Mouse (Mus musculus) brain, embryonic 18.5 days (tissue): ENCODE measurements at regions not wholly inside any gene's neighbourhood (a gene's known extent, or its start where the extent isn't known, plus 50 kb on each side); places are given as distances from the start of the nearest gene placed in this dataset.
"Not testable (repeated sequence)": the region's sequence is repeated elsewhere in the genome, so short reads cannot be mapped to it uniquely, and the experiment has no call there.

Experiments used
- DNase-seq: peaks from one replicate; pipeline ENCODE4 v3.0.0-alpha.2; 2012; ENCODE audit warnings: low read depth, low spot score

DNA sequence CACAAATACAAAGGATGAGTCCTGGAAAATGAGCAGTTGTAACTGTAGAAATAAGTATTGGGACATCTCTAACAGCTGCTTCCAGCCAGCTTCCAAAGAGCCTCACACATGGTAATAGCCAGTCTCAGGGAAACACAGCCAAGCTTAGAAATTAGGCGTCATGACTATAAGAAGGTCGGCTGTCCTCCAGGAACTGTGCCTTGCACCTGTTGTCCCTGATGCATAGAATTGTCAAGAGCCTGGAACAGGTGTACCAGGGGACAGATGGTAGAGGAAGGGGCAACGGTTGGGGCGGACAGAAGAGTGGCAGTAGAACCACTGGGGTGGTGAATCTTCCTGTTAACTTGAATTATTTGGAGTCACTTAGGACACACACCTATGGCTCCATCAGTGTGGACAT lies 162.1 kb downstream of the Trib2 start:
- no peak for DNase-seq

DNA sequence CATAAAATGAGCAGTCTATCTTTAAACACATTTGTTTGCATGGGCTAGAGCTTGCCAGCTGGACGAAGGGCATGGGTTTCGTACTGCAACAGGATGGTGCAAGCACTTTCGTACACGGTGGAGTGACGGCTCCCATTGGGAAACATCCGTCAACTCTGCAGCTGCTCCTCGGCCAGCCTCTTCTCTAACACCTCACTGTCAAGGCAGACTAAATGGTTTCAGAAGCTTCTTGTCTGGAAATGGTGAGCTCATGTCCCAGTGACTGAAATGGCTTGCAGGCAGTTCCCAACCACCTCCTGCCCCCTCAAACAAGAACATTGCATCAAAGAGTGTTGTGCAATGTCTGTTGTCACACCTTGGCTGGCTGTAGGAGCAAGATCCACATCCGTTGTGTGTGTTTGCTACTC lies 163.4 kb downstream of the Trib2 start:
- DNase-seq, result no peak

DNA sequence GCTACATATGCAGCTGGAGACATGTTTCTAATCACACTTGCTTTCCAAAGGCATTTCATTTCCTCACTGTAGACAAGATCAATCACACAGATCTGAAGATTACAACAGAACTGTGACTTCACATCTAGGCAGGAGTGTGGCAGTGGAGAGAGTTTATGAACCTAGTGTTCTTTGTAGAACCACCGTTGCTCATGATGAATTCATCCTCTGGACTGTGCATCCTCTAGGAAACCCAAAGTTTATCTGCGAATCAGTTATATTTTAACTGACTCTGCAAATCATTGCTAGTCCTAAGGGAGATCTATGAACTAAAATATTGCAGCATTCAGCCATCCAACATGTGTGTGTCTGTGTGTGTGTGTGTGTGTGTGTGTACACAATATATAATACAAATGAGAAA lies 165.4 kb downstream of the Trib2 start:
- DNase-seq, result no peak

DNA sequence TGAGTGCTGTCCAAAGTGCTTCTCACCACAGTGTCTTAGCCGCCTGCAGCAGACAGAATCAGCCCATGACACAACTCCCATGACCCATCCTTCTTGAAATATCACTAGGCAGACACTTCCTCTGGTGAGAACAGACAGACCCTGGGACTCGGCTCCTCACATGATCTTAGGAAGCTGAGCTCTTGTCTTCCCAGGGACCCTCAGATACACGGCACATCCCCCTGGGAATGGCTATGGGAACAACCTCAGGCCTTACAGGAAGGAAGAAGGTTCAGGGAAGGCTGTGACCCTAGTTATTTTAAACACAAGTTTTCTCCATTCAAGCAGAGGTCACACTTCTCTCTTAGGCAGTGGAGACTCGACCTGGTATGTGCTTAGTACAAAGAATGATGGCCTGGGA lies 166.8 kb downstream of the Trib2 start:
- DNase-seq, result no peak

DNA sequence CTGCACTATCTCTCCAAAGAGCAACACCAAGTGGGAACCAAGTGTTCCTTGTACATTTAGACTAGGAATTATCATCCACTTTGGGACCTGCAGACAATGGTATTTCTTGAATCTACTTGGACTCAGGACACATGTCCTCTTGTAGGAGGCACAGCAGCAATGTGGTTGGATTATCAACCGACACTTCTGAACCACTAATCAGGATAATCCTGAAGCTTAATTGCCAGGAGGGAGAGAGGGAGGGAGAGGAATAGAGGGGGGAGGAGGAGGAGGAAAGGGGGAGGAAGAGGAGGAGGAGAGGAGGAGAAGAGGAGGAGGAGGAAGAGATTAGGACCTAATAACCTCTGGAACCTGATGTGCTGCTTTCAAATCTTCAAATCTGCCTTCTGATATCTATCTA lies 167.5 kb downstream of the Trib2 start:
- DNase-seq, result no peak

DNA sequence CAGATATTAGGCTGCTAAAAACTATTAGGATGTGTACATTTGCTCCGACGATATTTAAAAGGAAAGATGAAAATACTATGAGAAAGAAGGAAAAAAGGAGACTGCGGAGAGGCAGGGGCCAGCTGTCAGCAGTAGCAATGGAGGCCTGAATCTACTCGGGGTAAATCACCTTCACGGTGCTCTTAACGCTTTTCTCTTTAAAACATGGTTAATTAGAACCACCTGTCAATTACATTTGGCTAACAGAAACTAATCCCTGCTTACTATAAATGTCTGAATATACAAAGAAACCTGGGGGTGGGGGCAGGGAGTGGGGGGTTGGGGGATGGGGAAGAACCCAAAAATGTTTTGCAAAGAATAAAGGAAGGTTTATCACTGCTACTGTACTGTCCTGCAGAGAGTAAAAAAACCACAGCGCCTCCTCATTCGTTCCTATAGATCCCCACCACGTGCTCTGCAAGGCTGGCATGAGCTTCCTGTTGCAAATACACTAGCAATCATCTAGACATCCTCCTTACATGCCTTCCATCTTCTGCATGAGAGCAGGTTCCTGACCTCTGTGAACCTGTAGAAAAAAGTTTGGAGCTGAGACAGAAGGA lies 172.5 kb downstream of the Trib2 start:
- DNase-seq, result no peak

DNA sequence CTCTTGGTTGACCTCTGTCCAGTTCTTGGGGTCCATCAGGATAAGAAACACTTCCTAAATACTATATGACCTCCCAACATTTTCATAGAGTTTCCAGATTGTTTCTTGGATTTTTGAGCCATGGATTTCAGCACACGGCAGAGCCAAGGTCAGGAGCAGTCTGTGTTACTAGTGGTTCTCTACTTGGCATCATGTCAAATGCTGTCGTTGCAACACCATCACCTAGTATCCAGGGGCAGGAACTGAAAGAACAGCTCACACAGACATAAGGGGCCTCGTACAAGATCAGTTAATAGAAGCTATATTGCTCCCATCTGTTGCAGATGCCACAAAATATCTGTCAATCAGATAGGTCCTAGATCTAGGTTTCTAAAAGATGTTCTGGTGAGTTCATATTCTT lies 173.1 kb downstream of the Trib2 start:
- DNase-seq, result no peak

DNA sequence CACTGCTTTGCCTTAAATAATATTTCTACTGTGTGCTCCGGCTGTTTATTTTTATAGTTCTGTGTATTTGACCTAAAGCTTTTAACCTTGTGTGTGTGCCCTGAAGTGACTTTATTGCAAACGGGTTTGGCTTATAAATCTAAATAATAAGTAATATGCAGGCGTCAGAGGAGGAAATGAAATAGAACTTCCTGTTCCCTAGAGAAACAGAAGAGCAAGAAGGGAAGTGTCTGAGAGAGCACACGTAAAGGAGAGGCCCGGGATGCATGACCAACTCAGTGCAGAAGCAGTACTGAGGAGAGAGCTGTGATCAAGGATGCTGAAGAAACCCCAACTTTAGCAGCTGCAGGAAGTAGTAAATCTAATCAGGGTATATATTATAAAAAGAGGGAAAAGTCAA lies 176.4 kb downstream of the Trib2 start:
- no peak for DNase-seq

DNA sequence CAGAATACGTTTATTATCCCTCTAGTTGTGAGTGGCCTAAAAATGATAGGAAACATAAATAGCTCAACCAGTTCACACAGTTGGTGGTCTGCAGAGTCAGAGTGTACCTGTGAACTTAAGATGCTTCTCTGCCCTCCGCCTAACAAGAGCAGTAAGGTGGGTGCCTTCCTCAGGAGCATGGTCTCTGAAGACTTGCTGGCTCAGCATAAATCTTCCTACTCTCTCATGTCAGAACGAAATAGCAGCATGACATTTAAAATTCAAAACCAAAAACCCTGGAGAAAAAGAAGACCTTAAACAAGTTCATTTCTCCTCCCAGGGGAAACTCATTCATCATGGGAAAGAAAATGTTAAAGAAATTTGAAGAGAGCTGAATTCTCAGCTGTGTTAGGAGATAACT lies 186.8 kb downstream of the Trib2 start:
- DNase-seq, result no peak

DNA sequence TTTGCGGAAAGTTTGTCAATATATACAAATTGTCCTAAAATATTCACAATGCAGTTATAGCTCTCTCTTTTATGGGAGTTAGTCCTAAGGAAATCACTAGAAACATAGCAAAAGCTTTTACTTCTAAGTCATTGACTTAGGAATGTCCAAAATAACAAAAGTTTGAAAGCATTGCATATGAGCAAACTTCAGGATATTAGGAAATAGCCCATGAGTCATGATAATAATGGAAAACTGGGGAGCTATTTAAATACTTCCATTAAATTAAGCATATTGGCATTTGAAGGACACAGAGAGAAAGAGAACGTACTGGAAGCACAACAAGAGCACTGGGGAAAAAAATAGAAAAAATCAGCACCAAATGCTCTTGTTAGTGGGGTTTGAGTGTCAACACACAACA lies 197.2 kb downstream of the Trib2 start:
- DNase-seq, result no peak

DNA sequence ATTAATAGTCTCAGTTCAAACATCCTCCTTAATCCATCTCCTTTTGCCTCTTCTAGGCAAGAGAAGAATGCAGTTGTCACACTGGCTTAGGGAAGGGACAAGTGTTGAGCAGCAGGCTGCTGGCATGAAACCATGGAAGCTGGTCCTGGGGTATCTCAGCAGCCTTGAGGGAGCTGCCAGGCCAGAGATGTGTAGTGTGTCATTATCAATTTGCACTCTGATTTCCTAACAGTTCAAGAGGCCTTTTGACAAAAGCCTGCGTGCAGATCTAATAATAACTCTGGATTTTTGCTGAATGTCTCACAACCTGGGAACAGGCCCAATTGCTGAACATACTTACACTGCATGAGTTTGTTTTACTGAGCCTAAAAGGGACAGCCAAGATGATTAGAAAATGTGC lies 199.4 kb downstream of the Trib2 start:
- no peak for DNase-seq

DNA sequence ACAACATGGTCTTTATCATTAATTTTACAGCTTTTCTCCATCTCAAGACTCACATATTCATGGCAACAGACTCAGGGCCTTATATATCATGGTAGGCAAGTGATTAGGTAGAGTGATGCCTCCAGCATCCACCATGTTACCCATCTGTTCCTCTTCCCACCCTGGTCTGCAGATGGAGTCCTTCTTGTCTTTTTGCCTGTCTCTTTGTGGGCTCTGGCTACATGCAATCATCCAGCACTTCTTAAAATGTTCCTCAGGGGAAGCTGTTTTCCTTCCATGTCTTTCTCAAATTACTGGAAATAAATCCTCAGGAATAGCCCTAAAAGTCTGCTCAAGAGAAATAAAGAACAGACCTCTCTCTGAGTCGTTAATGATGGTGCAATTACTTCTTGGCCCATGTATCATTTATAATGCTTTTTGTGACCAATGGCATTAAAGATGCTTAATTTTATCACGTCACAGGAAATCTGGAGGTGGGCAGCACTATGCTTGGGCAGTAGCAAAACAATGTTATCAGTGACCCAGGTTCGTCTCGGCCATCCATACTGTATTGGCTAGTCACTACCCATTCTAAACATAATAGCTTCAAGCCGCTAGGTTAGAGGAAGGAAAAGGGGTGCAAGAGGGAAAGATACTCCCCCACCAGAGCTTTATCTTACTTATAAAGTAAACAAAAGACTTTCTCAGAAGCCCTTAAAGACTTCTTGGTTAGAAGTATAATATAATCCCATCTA lies 204.7 kb downstream of the Trib2 start:
- no peak for DNase-seq

DNA sequence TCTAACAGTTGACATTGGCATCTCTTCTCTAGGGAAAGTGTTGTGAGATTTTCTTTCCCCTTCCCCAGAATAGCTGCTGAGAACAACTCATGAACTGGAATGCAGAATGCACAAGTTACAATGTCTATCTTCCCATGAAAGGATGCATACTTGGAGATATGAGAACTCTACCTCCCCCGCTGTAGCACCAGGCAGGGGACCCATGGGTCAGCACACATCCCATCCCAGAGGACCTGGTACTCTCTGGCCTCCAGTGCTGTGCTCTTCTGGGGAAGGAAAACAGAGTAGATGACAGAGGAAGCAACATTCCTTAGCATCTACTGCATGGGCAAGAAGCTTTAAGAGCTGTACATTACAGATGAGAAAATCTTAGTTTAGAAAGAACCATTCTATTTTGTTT lies 209.6 kb downstream of the Trib2 start:
- no peak for DNase-seq

DNA sequence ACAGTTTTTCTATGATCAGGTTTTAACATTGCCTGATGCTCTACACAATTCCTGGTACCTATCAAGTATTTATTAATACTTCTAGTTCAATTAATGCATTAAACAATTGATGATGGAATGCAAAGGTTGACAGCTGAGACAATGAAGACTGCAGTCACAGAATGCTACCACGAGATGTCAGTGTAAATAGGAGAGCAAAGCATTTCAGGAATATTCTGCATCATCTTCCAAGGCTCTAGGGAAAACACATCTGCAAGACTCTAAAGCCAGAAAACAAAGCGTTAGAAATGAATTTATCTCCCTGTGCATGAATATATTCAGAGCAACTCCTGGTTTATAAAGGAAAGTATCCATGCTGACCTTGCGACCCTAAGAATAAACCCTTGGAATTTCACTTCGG lies 210.6 kb downstream of the Trib2 start:
- no peak for DNase-seq

DNA sequence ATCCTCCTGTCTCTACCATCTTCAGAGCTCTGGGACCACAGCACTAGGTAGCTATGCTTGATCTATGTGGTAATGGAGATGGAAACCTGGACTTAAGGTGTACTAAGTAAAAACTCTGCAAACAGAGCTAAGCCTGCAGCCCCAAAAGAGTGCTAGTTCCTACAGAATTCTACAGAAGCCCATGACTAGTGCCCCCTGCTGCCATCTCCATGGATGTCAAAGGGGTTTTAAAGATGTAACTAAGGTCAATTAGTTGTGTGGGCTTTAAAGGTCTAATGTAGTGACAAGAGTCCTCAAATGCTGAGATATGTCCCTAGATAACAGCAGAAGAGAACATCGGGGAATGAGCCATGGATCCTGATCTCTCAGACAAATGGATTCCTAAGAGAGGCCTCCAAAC lies 212.1 kb downstream of the Trib2 start:
- DNase-seq, result no peak

DNA sequence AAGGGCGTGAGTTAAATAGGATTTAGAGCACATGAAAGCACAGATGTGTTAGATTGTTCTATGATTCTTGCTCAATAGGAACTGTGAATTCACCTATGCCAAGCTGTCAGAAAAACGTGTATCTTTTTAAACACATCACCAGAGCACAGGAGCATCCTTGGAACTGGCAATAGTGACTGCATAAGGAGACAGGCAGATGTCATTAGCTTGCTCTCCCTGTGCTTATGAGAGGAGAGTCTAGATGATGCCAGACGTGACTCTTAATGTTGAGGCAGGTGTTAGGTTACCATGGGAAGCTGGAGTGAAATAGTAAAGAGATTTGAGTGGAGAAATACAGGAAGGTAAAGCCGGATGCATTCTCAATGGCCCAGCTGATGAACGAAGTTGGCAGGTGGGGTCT lies 212.8 kb downstream of the Trib2 start:
- no peak for DNase-seq

DNA sequence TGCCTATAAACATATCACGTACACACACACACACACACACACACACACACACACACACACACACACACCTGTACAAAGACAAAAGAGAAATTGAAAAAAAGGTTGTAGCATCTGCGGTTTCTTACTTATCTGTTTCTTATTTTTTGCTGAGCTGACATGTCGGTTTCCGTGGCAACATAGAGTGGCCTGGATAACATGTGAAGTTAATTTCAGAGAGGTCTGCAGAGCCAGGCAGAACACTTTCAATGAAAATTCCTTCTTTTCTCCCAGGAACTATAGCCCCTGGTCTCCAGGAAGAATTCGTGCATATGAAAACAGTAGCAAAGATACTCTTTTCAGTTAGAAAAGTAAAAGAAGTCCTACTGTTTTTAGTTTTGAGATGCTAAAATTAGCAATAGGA lies 213.4 kb downstream of the Trib2 start:
- DNase-seq, result no peak

DNA sequence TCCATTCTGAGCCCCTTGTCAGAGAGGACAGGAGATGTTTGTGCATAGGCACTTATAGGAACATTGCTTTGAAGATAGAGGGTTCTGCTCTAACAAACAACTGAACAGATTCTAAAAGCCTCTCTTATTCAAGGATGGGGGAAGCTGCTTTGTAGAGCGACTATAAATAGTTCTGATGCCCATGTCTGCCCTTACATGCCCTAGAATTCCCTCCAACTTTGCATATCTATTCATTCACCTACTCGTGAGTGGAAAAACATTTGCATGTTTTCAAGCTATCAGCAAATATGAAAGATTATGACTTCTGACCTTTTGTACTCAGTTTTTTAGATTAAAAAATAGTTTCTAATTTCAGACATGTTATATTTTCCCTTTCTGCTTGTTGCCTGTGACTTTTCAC lies 222.0 kb downstream of the Trib2 start:
- no peak for DNase-seq

DNA sequence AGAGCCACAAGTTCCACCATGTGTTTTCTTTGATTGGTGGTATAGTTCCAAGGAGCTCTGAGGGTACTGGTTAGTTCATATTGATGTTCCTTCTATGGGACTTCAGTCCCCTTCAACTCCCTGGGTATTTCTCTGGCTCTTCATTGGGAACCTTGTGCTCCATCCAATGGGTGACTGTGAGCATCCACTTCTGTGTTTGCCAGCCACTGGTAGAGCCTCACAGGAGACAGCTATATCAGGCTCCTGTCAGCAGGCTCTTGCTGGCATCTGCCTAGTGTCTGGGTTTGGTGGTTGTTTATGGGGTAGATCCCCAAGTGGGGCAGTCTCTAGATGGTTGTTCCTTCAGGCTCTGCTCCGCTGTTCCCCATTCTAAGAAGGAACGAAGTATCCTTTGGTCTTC lies 228.9 kb downstream of the Trib2 start:
- DNase-seq, result not testable (repeated sequence)

DNA sequence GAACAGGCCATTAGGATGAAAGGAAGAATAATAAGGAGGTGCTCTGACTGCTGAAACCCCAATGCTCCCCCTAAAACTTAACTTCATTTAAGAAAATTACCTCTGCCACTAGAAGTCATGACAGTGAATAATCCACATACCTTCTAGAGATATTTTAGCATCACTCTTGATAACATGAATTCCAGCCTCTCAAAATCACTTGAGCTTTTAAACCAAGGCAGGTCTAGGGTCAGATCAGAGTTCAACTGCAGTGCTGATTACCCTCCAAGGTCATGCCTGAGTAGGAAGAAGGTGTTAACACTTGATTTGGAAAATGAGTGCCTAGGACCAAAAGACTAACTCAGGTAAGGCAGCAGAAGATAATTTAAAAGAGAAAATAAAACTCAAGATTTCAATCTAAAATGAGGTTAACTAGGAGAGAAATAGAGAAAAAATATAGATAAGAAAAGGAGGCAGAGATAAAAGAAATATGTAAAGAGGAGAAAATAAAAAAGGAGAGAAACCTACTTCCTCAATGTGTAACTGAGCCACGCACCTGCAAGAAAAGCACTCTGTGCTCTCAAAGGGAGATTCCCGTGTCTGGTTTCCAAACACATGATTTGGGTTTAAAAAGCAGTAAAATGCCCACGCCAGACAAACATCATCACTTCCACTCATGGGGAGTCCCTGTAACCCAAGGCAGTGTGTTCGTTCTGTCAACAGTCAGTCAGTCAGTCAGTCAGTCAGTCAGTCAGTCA lies 229.8 kb downstream of the Trib2 start:
- no peak for DNase-seq

DNA sequence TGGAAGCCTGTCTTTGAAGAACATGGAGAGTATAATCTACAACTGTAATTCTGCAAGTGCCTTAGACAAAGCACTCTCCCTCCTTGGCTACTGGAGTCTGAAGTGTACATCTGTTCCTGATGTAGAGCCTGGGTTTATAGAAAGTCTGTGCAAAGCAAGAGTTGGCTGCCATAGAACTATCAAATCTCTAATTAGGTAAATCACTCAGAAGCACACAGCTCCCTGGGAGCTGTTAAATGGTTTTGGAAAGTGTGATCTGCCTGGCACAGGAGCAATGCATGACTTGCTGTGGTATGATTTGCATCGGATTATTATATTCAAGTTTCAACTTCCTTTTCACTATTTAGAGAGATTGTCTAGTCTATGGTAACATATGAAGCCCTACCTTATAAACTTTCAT lies 230.9 kb downstream of the Trib2 start:
- no peak for DNase-seq

DNA sequence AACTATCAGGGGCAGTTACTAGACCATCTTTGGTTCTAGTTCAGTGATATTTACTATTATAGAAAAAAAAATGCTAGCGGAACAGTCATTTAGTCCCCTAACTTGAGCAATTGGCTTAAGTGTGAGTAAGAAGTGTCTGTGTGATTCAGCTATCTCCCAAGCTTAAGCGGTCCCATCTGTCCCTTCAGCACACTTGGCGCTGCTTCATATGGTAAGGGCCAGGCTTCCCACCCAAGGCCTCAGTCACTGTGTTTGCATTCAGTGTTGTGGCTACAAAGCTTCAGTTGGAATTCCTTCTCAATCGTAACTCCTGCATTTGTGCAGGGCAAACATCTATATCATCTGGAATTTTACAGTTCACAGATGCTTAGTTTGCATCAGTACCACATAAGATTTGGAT lies 232.0 kb downstream of the Trib2 start:
- DNase-seq, result no peak

DNA sequence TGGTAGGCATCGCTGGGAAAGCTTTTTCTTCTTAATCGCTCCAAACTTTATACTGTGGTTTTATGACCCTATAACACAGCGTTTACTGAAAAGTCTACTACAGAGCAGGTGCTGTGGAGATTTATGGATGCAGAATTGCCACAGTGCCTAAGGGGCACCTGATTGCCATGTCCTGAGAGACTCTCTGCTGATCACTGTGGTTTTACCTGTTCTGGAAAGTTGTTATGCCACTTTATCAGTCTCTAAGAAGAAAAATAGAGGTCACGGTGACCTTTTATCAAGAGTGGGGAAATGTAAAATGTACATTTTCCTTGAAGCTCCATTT lies 250.0 kb downstream of the Trib2 start:
- no peak for DNase-seq
